Mouse (Mus musculus): ENCODE results near the gene Rbl1. TPM values are rescaled to one million over a fixed set of nuclear protein-coding genes. Genes with fewer than 3 reads are reported as not detected.
A peak's percentile ranks its signal among the peaks of the same experiment; 100 is the strongest.

The Rbl1 gene
- total RNA-seq, 1 experiment from 2014 or later = 92.3 TPM

DNA sequence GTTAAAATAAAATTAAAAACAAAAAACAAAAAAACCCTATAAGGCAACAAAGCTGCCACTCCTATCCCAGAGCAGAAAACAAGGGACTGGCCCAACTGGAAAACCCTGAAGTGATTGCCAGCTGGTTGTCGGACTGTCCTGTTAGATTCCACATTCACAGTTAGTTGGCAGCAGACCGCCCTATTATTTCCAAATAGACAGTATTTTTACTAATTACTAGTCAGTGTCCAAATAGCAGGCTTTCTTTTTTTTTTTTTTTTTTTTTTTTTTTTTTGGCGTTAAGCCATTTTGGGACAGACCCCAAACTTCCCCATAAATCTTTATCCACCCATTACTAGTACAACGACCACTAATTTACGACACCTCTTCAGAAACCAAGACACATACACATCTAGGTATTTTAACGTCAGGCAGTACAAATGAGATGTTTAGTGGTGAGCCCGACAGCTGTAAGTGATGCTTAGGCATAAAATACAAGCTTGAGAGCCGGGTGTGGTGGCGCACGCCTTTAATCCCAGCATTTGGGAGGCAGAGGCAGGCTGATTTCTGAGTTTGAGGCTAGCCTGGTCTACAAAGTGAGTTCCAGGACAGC lies 68.7 kb downstream of the Rbl1 start:
- ATAC-seq (replicated peaks; ENCODE audit: low read depth, poor library complexity, severe bottlenecking) = no peak

DNA sequence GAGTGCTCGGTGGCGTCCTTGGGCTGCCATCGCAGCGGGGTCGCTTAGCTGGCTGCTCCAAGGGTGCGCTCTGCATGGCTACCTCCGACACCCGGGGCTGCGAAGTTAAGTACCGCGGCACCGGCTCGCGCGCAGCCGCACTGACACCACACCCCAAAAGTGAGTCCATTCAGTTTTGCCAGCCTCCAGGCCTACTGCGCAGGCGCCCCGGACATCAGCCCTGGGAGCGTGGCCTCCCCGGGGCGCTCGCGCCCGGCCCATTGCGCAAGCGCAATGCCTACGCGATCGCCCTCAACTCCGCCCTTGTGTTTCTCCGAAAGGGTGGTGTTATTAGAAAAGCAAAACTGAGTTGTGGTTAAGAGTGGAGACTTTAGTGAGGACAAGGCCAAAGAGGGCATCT lies 69.3 kb downstream of the Rbl1 start, which contains the start of gene Samhd1:
Gene Samhd1 (minus strand): TSS at position 252 of the 400 bp plus-strand sequence.
- peak; percentile 76 for ATAC-seq (replicated peaks; ENCODE audit: low read depth, poor library complexity, severe bottlenecking)

DNA sequence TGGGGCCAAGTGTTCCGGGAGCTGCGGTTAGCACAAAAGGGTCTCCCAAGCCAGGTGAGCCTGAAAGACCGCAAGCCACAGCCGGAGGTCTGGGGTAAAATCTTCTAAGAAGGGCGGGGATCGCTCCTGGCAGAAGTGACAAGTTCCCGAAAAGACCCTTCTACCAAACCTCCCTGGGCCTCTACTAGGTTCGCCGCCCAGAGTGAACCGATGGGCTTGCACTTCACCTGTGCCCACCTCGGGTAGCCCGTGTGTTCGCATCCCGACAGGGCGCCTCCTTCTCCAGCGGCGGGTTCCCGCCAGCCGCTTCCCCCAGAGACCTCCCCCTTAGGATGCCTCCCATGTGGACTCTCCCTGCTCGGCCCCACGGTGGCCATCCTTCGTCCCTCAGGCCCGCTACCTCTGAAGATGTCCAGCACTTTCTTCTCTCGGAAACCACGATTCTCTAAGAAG lies 69.8 kb downstream of the Rbl1 start:
- ATAC-seq (replicated peaks; ENCODE audit: low read depth, poor library complexity, severe bottlenecking) = peak; percentile 3; the same call in 1 of the 2 replicates

DNA sequence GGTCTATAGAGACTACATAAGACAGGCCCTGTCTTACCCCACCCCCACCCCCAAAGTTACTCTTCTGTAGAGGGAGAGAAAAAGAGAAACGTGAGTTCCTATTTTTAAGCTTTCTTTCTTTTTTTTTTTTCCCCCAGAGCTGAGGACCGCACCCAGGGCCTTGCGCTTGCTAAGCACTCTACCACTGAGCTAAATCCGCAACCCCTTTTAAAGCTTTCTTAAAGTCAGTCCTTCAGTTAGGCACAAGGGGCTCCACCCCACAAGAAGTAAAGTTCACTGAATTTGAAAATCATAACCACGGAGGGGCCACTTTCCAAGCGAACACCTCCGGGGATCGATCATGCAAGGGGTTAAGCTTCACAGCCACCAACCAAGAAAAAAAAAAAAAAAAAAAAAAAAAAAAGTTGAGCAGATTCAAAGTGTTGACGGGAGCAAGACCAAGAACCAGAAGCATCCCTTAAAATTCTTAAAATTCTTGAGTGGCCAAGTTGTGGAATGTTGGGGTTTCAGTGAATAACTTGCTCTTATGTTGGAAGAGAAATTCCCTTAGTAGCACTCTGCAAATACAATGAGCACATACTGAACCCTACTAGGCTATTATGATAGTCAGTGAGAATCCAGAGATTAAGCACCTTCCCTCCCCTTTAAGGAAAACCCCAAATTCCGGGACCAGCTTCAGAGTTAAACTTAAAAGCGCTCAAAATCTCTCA lies 70.4 kb downstream of the Rbl1 start:
- no peak for ATAC-seq (replicated peaks; ENCODE audit: low read depth, poor library complexity, severe bottlenecking)

DNA sequence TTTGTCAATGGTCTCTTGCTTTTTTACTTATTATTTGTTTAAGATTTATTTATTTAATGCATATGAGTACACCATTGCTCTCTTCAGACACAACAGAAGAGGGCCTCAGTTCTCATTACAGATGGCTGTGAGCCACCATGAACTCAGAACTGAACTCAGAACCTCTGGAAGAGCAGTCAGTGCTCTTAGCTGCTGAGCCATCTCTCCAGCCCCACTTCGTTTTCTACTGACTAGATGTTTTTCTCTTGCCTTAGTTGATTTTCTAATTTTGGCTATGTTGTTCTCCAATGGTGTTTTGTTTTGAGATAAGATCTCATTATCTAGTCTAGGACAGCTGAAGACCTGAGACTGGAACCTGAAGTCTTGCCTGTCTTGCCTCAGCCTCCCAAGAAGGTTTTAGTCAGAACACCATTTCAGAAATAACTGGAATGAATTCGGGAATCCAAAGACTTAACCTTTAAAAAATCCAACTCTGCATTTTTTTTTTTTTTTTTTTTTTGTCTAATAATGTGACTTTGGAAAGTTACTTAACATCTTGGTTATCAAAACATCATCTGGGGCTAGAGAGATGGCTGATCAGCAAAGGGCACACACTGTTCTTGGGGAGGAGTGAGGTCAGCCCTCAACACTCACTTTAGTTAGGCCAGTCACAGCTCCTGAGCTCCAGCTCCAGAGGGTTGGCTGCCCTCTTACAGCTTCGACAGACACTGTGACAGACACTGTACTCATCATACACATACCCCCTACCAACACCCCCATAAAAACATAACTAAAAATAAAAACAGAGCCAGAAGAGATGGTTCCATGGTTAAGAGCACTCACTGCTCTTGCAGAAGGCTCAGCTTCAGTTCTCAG lies 71.4 kb downstream of the Rbl1 start:
- no peak for ATAC-seq (replicated peaks; ENCODE audit: low read depth, poor library complexity, severe bottlenecking)

DNA sequence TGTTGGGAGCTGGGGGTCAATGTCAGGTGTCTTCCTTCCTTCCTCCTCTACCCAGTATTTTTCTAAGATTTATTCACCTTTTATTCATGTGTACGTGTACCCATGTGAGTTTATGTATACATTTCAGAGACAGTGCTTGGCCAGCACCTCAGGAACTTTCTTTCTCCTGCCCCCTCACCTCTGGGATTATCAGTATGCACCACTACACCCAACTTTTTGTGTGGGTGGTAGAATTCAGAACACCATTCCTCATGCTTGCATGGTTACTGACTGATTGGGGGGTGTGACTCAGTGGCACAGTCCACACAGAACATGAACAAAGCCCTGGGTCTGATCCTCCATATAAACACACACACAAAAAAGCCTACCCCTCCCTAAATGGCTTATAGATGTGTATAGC lies 72.2 kb downstream of the Rbl1 start:
- ATAC-seq (replicated peaks; ENCODE audit: low read depth, poor library complexity, severe bottlenecking) = no peak

DNA sequence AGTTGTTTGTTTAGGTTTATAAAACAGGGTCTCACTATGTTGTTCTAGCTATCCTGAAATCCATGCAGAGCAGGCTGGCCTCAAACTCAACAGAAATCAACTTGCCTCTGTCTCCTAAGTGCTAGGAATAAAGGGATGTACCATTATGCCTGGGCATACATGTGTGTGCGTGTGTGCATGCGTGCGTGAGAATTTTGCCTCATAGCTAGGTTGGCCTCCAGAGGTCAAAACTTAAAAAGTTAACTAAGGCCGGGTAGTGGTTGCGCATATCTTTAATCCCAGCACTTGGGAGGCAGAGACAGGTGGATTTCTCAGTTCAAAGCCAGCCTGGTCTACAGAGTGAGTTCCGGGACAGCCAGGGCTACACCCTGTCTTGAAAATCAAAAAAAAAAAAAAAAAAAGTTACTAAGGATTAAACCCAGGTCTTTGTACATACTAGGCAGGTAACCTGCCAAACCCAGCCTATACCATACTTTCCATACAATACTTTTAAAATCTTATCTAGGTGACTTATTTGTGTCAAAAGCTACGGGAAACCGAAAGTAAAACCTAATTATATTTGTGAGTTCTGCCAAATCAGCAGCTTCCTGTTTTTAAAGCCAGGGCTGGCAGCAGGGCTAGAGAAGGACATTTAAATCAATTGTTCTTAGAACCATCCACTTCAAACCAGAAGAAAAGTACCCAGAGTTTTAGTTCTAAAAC lies 73.4 kb downstream of the Rbl1 start:
- no peak for ATAC-seq (replicated peaks; ENCODE audit: low read depth, poor library complexity, severe bottlenecking)

DNA sequence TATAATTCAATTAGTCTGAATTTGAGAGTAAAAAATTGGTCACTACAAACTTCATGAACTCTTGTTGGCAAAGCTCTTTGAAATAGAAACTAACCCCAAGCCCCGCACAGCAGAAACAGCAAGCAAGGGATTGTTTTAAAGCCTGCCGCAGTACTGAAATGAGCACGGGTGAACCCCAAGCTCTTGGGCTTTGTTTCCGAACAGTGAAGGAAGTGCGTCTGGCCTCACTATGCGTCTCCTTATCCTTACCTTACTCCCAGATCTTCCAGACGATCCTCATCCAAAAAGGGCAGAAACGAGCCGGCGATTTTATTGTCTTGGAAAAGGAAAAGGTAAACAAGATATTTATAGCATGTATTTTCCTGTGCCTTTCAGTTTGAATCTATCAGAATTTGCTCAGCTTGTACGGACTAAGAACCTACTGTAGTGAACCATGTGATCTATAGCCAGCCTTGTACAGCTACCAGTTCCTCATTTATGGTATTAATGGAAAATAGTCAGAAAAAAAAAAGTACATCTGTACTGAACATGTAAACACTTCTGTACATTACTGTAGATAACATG lies 74.7 kb downstream of the Rbl1 start:
- peak; percentile 57 for ATAC-seq (replicated peaks; ENCODE audit: low read depth, poor library complexity, severe bottlenecking)

DNA sequence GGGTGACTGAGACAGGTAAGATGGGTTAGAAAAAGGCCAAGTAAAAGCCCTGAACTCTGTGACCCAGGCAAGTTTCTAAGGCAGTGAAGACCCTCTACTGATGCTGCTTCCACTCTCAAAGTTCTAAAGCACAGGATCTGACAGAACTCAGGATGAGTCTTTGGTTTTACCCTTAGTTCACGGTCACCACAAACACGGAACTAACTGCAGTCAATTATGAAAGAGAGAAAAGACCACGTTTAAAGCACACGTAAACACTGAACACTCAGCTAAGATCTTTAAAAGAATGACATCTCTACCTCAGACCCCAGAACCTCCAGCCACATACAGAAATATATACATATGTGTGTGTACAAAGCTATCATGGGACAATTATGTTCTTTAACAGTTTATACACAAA lies 75.2 kb downstream of the Rbl1 start:
- peak; percentile 51 for ATAC-seq (replicated peaks; ENCODE audit: low read depth, poor library complexity, severe bottlenecking)

DNA sequence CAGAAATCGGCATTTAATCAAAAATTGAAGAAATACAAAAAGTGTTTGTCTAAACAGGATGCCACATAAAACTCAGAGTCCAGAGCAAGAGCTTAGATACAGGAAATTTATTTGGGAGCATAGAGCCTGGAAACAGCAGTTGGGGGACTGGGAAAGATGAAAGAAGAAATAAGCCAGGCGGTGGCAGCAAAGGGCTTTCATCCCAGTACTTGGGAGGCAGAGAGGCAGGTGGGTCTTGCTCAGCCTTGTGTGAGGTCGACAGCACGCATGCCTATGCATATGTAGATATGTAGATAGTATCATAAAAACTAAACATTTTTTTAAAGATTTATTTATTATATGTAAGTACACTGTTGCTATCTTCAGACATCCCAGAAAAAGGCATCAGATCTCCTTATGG lies 76.3 kb downstream of the Rbl1 start:
- ATAC-seq (replicated peaks; ENCODE audit: low read depth, poor library complexity, severe bottlenecking) = no peak

DNA sequence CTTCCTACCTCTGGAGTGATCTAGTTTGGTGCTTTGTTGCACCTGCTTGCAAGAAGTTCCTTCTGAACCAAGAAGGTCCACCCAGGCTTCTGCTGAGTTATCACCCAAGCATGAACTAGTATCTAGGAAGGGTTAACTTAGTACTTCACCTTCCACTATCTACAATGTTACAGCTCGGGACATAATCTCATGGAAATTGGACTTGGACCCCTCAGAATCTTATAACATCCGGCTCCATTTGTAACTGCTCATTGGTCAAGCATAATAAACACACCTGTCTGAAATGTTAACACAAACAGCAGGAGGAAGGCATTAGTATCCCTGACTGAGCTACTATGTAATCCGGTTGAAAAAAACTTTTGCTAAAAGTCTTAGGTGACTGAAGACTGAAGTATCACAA lies 77.0 kb downstream of the Rbl1 start:
- no peak for ATAC-seq (replicated peaks; ENCODE audit: low read depth, poor library complexity, severe bottlenecking)

DNA sequence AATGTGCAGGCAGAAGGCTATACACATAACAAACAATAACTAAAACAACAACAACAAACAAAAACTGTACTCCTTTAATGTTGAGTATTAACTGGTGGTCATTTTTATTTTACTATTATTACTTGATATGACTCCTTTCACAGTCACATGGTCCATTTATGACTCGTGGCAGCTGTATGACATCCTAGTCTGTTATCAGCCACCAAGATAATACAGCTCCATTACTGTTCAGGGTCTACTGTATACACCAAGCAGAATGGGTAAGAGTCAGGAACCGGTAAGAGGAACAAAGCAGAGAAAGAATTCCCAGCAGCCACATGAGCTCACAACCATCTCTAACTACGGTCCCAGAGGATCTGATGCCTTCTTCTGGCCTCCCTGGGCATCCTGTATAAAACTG lies 79.1 kb downstream of the Rbl1 start:
- ATAC-seq (replicated peaks; ENCODE audit: low read depth, poor library complexity, severe bottlenecking) = no peak

DNA sequence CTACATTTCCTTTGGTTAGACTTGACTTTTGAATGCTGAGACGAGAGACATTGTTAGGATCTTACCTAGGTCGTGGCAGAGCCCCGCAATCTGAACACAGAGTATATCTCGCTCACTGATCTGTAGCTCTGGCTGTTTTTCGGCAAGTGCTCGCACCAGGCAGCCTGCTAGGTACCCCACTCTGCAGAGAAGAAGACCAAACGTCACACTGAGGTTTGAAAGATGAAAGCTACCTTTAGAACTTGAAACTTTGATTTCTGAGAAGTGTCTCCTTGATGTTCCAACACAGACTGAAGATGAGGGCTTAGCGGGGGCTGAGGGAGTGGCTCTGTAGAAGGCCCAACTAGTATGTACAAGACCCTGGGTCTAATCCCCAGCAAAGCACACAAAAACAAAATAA lies 82.6 kb downstream of the Rbl1 start:
- ATAC-seq (replicated peaks; ENCODE audit: low read depth, poor library complexity, severe bottlenecking) = no peak

DNA sequence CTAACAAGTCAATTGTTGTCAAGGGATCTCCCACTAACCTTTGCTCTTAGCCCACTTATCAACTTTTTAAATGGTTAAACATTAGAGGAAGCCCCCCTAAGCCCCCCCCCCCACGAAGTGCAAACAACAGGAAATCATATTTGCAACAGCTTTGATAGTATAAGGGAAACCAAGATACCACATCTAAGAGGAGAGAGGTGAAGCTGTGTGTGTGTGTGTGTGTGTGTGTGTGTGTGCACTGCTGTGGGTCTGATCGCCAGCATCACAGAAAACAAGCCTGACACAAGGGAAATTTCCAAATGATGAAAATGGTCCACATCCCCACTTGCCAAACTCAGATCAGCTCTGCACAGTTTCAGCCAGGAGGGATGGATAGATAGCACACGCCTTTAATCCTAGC lies 85.3 kb downstream of the Rbl1 start:
- no peak for ATAC-seq (replicated peaks; ENCODE audit: low read depth, poor library complexity, severe bottlenecking)

DNA sequence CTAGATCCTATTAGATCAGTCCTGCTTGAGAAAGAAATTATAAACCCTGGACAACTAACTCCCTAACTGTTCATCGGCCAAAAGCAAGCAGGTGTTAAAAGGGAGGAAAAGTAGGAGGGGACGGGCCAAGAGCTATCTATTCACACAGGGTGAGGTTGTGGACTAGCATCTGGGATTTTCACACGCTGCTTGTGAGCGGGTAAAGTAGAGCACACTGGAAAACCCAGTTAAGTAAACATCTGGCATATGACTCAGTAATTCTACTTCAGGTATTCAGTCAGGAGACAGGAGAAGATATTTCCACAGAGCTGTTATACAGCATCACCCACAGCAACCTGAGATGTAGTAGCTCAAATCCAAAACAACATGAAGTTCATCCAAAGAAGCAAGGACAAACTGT lies 85.8 kb downstream of the Rbl1 start:
- ATAC-seq (replicated peaks; ENCODE audit: low read depth, poor library complexity, severe bottlenecking) = no peak

DNA sequence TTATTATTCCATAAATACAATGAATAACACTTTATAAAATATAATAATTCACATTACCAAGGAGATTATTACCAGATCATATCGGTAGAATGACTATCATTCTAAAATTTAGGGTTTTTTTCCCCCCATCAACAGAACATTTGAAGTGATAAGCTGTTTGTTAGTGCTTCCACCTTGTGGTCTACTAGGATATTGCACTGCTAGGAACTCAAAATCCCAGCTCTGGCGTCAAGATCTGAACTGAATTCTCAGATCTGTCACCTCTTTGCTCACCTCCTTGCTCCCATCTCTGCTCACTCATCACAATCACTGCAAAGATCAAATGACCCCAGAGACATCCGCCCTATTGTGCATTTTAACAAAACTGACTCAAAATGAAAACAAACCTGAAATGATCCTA lies 87.4 kb downstream of the Rbl1 start:
- ATAC-seq (replicated peaks; ENCODE audit: low read depth, poor library complexity, severe bottlenecking) = peak; percentile 78

DNA sequence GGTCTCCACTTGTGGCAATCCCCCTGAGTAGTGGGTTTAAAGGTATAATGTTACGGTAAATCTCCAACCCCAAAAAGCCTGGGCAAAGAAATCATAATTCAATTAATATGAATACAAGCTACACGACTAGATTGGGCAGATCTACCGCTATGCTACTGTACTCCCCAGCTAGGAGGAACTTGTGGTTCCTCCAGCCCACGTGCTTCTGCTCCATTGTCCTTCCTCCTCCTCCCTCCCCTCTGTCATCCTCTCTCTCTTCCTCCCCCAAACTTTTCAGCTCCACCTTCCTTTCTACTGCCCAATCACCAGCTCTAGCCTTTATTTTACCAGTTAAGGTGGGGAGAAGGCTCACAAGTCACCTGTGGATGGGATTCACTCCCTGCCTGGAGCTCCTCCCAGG lies 96.1 kb downstream of the Rbl1 start:
- peak; percentile 83 for ATAC-seq (replicated peaks; ENCODE audit: low read depth, poor library complexity, severe bottlenecking)

DNA sequence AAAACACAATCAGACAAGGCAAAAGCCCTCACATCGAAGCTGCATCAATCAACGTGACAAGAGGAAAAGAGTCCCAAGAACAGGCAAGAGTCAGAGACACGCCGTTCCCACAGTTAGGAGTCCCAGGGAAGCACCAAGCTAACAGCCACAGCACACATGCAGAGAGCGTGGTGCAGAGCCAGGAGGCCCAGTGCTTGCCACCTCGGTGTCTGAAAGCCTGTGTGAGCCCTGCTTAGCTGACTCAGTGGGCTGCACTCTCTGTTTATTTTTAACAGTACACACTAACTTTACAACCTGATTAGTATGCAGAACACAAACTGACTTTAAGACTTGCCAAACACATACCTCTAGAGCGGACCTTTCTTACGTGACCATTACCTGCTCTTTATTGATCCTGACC lies 99.9 kb downstream of the Rbl1 start:
- ATAC-seq (replicated peaks; ENCODE audit: low read depth, poor library complexity, severe bottlenecking) = no peak

DNA sequence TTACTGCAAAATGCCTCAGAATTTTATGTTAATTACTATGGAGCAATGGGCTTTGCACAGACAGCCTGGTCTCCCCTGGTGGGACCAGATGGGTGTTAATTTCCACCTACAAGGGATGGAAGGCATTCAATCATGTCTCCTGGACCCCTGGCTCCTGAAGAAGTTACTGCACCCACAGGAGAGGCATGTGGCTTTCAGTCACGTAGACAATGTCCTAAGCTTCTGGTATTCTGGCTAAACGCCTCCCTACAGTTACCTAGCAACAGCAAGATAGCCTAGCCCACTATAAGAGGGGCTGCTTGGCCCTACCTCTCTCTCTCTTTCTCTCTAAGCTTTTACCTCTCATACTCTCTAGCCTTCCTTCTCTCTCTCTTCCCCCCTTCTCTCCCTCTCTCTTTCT lies 102.1 kb downstream of the Rbl1 start:
- ATAC-seq (replicated peaks; ENCODE audit: low read depth, poor library complexity, severe bottlenecking) = no peak

DNA sequence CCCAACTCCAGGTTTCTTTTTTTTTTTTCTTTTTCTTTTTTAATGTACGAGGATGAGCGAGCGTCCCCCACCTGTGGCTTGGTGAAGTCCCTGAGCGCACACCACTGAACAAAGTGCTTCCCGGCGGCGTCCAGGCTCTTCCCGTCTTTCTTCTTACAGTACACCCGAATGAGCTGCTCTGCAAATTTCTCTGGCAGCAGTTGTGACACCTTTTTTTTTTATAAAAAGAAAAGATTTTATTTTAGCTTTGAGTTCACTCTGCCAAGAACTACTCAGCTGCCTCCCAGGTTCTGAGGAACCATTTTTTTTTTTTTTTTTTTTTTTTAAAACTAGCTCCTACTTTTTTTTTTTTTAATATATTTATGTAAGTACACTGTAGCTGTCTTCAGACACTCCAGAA lies 102.7 kb downstream of the Rbl1 start:
- no peak for ATAC-seq (replicated peaks; ENCODE audit: low read depth, poor library complexity, severe bottlenecking)
